Mouse (Mus musculus) urinary bladder, adult 18-20 months (tissue): ENCODE results near the gene Ubald1.
A peak's percentile ranks its signal among the peaks of the same experiment; 100 is the strongest.

ENCODE experiments used
- DNase-seq, 2 experiments: peaks; one replicate each; pipeline ENCODE4 v3.0.0; 2022; ENCODE audit warnings: low spot score in 2 of 2, mixed read lengths in 2 of 2

Ubald1 gene

GRCm38 (mm10) chr16:4871926-4872325 lies 8.2 kb downstream of the Ubald1 start:
- no peak for DNase-seq

- DNase-seq = no peak
These were observed 9.6 kb downstream of the Ubald1 start for GRCm38 (mm10) chr16:4870490-4870889.

- no peak for DNase-seq
These were observed 13.9 kb downstream of the Ubald1 start for GRCm38 (mm10) chr16:4866101-4866695.

GRCm38 (mm10) chr16:4863742-4864141 lies 16.4 kb downstream of the Ubald1 start:
- no peak for DNase-seq

GRCm38 (mm10) chr16:4862863-4863483 lies 17.1 kb downstream of the Ubald1 start:
- peak; percentile 51 to 54 for DNase-seq

- no peak for DNase-seq
These were observed 18.7 kb downstream of the Ubald1 start for GRCm38 (mm10) chr16:4861392-4861791.

- DNase-seq = no peak
These were observed 25.0 kb downstream of the Ubald1 start for GRCm38 (mm10) chr16:4855046-4855650.

GRCm38 (mm10) chr16:4850938-4851628 lies 29.0 kb downstream of the Ubald1 start:
- no peak for DNase-seq

- no peak for DNase-seq
These were observed 29.8 kb downstream of the Ubald1 start for GRCm38 (mm10) chr16:4850361-4850760.

- DNase-seq = no peak
These were observed 32.0 kb downstream of the Ubald1 start for GRCm38 (mm10) chr16:4848090-4848489.

- DNase-seq = no peak
These were observed 33.1 kb downstream of the Ubald1 start for GRCm38 (mm10) chr16:4847041-4847440.

GRCm38 (mm10) chr16:4840231-4840630 lies 39.9 kb downstream of the Ubald1 start:
- no peak for DNase-seq

- DNase-seq = no peak
These were observed 40.6 kb downstream of the Ubald1 start for GRCm38 (mm10) chr16:4839552-4839951.

- no peak for DNase-seq
These were observed 42.5 kb downstream of the Ubald1 start for GRCm38 (mm10) chr16:4837631-4838030.

- no peak for DNase-seq
These were observed 44.9 kb downstream of the Ubald1 start, which contains the start of gene 4930562C15Rik for GRCm38 (mm10) chr16:4835191-4835590. TSS of gene 4930562C15Rik (plus strand) at chr16:4835416.

- no peak for DNase-seq
These were observed 46.3 kb downstream of the Ubald1 start for GRCm38 (mm10) chr16:4833858-4834257.

- no peak for DNase-seq
These were observed 48.3 kb downstream of the Ubald1 start for GRCm38 (mm10) chr16:4831650-4832419.

GRCm38 (mm10) chr16:4829271-4829900 lies 50.7 kb downstream of the Ubald1 start:
- DNase-seq = no peak

GRCm38 (mm10) chr16:4827639-4828038 lies 52.5 kb downstream of the Ubald1 start:
- no peak for DNase-seq
